Mouse (Mus musculus) bone marrow macrophage, adult 2 months (primary cell): ENCODE data around the gene Kbtbd12. TPM values are rescaled to one million over a fixed set of nuclear protein-coding genes. Genes with fewer than 3 reads are reported as not detected.

Experiments
- H3K27ac ChIP-seq: 2 replicates; pipeline ENCODE4 v1.5.1; 2012; ENCODE audit warnings: low read depth, low read length; ENCODE audit not compliant: insufficient read depth
- H3K4me1 ChIP-seq: 2 replicates; pipeline ENCODE4 v1.6.1; 2012; ENCODE audit warnings: low read length; ENCODE audit not compliant: control insufficient read depth, insufficient read depth
- H3K4me3 ChIP-seq: 2 replicates; pipeline ENCODE4 v1.5.1; 2012; ENCODE audit warnings: mild to moderate bottlenecking, low read length, moderate library complexity; ENCODE audit not compliant: insufficient read depth
- CTCF ChIP-seq: IDR thresholded peaks from 2 replicates; pipeline ENCODE4 v1.5.1; 2012; ENCODE audit warnings: low read depth, mild to moderate bottlenecking, low read length, moderate library complexity
- POLR2A ChIP-seq: IDR thresholded peaks from 2 replicates; pipeline ENCODE4 v1.6.1; 2012; ENCODE audit warnings: mild to moderate bottlenecking, low read depth, low read length, borderline replicate concordance
- polyA plus RNA-seq: library from polyadenylated mRNA; stranded (reverse); fragments of >200 nt; gene quantifications from 2 replicates; pipeline ENCODE4 v1.2.4, GENCODE M21; 2012; ENCODE audit not compliant: missing spikeins, insufficient read depth, insufficient read length

Kbtbd12 gene
- polyA plus RNA-seq, 1 experiment, result not detected

DNA sequence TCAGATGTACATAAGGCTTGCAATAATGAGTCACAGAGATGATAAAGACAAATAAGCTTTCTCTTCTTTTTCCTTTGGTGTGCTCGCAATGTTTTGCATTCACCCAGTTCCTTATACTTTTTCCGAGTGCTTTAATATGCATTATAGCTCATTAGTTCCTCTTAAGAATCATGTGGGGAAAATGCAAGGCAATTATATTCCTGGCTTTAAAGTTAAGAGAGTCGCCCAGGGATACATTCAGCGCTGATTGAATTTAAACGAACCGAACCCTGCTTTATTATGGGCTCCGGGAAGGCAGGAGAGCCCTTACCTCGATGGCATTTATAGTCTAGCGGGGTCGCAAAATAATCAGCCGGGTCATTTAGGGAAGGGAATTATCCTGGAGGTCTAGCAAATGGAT, 10.8 kb downstream of the Kbtbd12 start:
- H3K27ac ChIP-seq, result no peak overlapping the region
- no peaks in the 10 kb centered on the region for H3K4me1 ChIP-seq
- peak overlapping the region; percentile 48 for H3K4me3 ChIP-seq
- no peak for TF ChIP-seq POLR2A
- no peak for TF ChIP-seq CTCF

GRCm38 (mm10) chr6:88626462-88626861, 11.3 kb downstream of the Kbtbd12 start:
- H3K4me1 ChIP-seq, result no peaks in the 10 kb centered on the region
- H3K4me3 ChIP-seq, result no peak overlapping the region
- no peak overlapping the region for H3K27ac ChIP-seq
- TF ChIP-seq CTCF (no peak), POLR2A (no peak)

DNA sequence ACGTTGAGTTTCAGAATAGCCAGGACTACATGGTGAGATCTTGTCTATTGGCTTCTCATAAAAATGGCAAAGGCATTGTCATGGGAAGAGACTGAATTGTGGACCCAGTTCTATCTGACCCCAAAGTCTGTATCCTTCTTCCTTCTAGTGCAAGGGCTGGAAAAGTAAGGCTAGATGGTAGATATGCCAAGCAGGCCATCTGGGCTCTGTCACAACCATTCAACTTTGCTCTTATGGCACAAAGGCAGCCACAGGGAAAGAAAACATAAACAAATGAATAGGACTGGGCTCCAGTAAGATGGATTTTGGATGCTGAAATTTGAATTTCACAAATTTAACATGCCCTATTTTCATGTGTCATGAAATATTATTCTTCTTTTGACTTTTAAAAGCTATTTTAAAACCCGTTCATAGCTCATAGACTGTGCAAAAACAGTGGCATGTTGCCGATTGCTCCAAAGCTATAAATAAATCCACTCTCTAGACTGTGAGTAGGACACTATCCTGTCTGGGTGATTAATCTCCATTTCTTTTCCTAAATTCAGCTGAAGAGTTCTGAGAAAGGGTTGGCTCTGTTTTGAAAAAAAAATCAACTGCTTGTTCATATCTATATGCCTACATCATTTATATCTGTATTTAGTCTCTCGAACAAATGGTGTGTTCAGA, 15.8 kb downstream of the Kbtbd12 start:
- H3K4me3 ChIP-seq, result no peak overlapping the region
- no peaks in the 10 kb centered on the region for H3K4me1 ChIP-seq
- no peak for TF ChIP-seq CTCF
- no peak for TF ChIP-seq POLR2A
- H3K27ac ChIP-seq, result no peak overlapping the region

- Histone ChIP-seq H3K4me3 (no peak overlapping the region), H3K4me1 (no peaks in the 10 kb centered on the region), H3K27ac (no peak overlapping the region)
- TF ChIP-seq CTCF (no peak), POLR2A (no peak)
These were observed 18.2 kb downstream of the Kbtbd12 start for GRCm38 (mm10) chr6:88619542-88619941.

DNA sequence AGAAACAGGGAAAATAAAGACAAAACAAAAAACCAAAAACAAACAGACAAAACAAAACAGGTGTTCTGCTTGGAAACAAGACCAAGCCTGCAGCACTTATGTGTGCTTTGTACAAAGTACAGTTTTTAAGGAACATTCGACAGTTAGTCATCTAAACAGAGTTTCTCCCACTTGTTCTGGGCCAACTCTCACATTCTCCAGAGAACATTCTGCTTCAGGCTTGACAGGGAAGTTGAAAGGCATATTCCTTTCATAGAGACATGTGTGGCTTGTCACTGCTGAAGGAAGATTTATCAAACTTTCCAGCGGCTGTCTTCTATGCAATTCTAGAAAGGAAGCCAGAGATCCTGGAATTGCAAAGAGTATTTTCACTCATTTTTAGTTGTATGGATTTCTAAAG, 22.4 kb downstream of the Kbtbd12 start:
- Histone ChIP-seq H3K4me3 (no peak overlapping the region), H3K4me1 (no peaks in the 10 kb centered on the region), H3K27ac (no peak overlapping the region)
- TF ChIP-seq POLR2A (no peak), CTCF (no peak)

- Histone ChIP-seq H3K27ac (no peak overlapping the region), H3K4me3 (no peak overlapping the region), H3K4me1 (no peaks in the 10 kb centered on the region)
- TF ChIP-seq POLR2A (no peak), CTCF (no peak)
These were observed 31.3 kb downstream of the Kbtbd12 start for GRCm38 (mm10) chr6:88606417-88606816.

DNA sequence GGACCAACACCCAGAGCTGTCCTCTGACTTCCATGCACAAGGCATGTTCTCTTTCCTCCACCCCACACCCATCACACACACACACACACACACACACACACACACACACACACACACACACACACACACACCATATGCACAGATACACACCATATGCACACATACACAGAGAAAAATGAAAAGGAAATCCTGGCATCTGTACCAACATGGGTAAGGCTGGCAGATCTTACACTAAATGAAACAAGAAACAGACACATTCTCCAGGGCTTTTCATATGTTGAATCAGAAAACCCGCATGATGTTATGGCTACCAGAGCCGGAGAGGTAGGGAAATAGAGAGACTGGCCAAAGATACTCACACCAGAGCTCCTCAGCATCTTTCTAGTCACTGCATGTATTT, 32.0 kb downstream of the Kbtbd12 start:
- no peak for TF ChIP-seq CTCF
- no peak for TF ChIP-seq POLR2A
- H3K4me1 ChIP-seq, result no peaks in the 10 kb centered on the region
- no peak overlapping the region for H3K27ac ChIP-seq

GRCm38 (mm10) chr6:88605235-88605634, 32.5 kb downstream of the Kbtbd12 start:
- Histone ChIP-seq H3K27ac (no peak overlapping the region), H3K4me3 (no peak overlapping the region), H3K4me1 (no peaks in the 10 kb centered on the region)
- TF ChIP-seq CTCF, result no peak

More for the DNA sequence above, 32.0 kb downstream of the Kbtbd12 start:
- no peak overlapping the region for H3K4me3 ChIP-seq

DNA sequence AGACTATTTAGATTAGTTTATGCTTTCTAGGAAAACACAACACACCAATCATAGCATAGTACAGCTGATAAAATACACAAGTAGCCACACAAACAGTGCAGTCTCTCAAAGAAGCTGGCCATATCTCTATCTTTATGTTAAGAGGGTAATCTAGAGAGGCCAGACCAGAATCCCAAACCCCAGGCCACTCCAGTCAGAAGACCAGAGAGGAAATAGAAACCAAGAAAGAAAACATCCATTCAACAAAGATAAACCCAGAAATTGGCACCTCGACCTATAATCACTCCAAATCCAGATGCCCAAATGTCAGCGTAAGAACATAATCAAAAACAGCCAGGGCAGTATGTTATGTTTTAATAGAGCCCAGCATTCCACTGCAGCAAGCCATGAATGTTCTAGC, 41.6 kb downstream of the Kbtbd12 start:
- H3K4me1 ChIP-seq, result no peaks in the 10 kb centered on the region
- no peak overlapping the region for H3K4me3 ChIP-seq
- no peak for TF ChIP-seq CTCF
- TF ChIP-seq POLR2A, result no peak
- H3K27ac ChIP-seq, result no peak overlapping the region

- Histone ChIP-seq H3K4me1 (no peaks in the 10 kb centered on the region), H3K4me3 (no peak overlapping the region), H3K27ac (no peak overlapping the region)
- no peak for TF ChIP-seq POLR2A
- no peak for TF ChIP-seq CTCF
These were observed 45.4 kb downstream of the Kbtbd12 start for GRCm38 (mm10) chr6:88592367-88592766.

DNA sequence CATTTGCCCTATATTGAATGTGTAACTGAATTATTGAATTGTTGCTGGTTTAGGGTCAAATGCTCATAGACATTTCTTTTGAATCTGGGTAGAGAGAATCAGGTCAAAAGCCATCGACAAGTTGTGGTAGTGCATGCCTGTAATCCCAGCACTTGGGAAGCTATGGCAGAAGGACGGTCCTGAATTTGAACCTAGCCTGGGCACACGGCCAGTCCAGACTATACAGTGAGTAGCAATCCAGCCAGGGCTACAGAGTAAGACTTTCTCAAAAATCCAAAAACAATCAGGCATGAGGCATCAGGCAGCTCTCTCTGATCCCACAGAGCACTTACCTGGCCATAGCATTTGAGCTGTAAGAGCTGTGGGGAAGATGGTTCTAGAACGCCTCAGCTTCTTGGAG, 47.5 kb downstream of the Kbtbd12 start:
- TF ChIP-seq CTCF (no peak), POLR2A (no peak)
- Histone ChIP-seq H3K4me3 (no peak overlapping the region), H3K4me1 (no peaks in the 10 kb centered on the region), H3K27ac (no peak overlapping the region)
